Mouse (Mus musculus) limb, embryonic 15.5 days (tissue): ENCODE results near the gene Il18rap. TPM values are rescaled to one million over a fixed set of nuclear protein-coding genes. Genes with fewer than 3 reads are reported as not detected.
"Not testable (repeated sequence)": the region's sequence is repeated elsewhere in the genome, so short reads cannot be mapped to it uniquely, and the experiment has no call there.

ENCODE experiments used
- ATAC-seq: fragments of 200-750 bp; cut with Nextera tagmentation; 2 replicates; pipeline ENCODE4 v1.8.0; 2017; ENCODE audit warnings: low read depth, moderate TSS enrichment; ENCODE audit not compliant: insufficient number of reproducible peaks, low FRiP score, low TSS enrichment
- H3K27ac ChIP-seq: fragments of 300-500 bp; sonication (generic); 2 replicates; pipeline ENCODE4 v1.5.1; 2015; ENCODE audit warnings: moderate library complexity, mild to moderate bottlenecking, inconsistent platforms
- H3K27me3 ChIP-seq: fragments of 300-500 bp; sonication (generic); 2 replicates; pipeline ENCODE4 v1.6.1; 2015; ENCODE audit warnings: inconsistent platforms
- H3K36me3 ChIP-seq: fragments of 300-500 bp; sonication (generic); 2 replicates; pipeline ENCODE4 v1.6.1; 2015; ENCODE audit warnings: inconsistent platforms
- H3K4me1 ChIP-seq: fragments of 300-500 bp; sonication (generic); 2 replicates; pipeline ENCODE4 v1.6.1; 2015; ENCODE audit warnings: inconsistent platforms
- H3K4me2 ChIP-seq: fragments of 300-500 bp; sonication (generic); 2 replicates; pipeline ENCODE4 v1.6.1; 2015; ENCODE audit warnings: mild to moderate bottlenecking, inconsistent platforms
- H3K4me3 ChIP-seq: fragments of 300-500 bp; sonication (generic); 2 replicates; pipeline ENCODE4 v1.5.1; 2015; ENCODE audit warnings: mild to moderate bottlenecking, inconsistent platforms
- H3K9ac ChIP-seq: fragments of 300-500 bp; sonication (generic); 2 replicates; pipeline ENCODE4 v1.6.1; 2015; ENCODE audit warnings: inconsistent platforms
- H3K9me3 ChIP-seq: fragments of 300-500 bp; sonication (generic); 2 replicates; pipeline ENCODE4 v1.6.1; 2016; ENCODE audit warnings: inconsistent platforms
- WGBS: fragments of 180-500 bp; shearing (Covaris S2); methylation state at CpG from one replicate; pipeline ENCODE4 v1.1.7; 2015; 5-methylcytosine and 5-hydroxymethylcytosine counted together
- polyA plus RNA-seq: library from polyadenylated mRNA; unstranded; fragments of >200 nt; fragmentation: Nextera tagmentation; extraction: Ambion mirVana; gene quantifications from 2 replicates; pipeline ENCODE4 v1.2.1, GENCODE M21; 2015

Gene Il18rap
- polyA plus RNA-seq, 1 experiment from 2014 or later = 0.27 TPM

- WGBS = 62% methylated on average over 10 of the region's 10 CpGs
- no peak overlapping the region for H3K4me2 ChIP-seq
- no peaks in the 10 kb centered on the region for H3K4me1 ChIP-seq
- H3K36me3 ChIP-seq = no peaks in the 10 kb centered on the region
- no peak overlapping the region for H3K27ac ChIP-seq
- H3K9ac ChIP-seq = no peak overlapping the region
- no peaks in the 10 kb centered on the region for H3K9me3 ChIP-seq
- no peaks in the 10 kb centered on the region for H3K27me3 ChIP-seq
- ATAC-seq = no peak
- no peak overlapping the region for H3K4me3 ChIP-seq
Observed at GRCm38 (mm10) chr1:40547762-40548161, 32.6 kb downstream of the Il18rap start.

- H3K27ac ChIP-seq = no peak overlapping the region
- H3K4me2 ChIP-seq = no peak overlapping the region
- 74% methylated on average over 4 of the region's 4 CpGs for WGBS
- H3K36me3 ChIP-seq = no peaks in the 10 kb centered on the region
- H3K9me3 ChIP-seq = no peaks in the 10 kb centered on the region
- no peak overlapping the region for H3K9ac ChIP-seq
- no peak overlapping the region for H3K4me3 ChIP-seq
- H3K4me1 ChIP-seq = no peaks in the 10 kb centered on the region
- no peak for ATAC-seq
- H3K27me3 ChIP-seq = no peaks in the 10 kb centered on the region
Observed at GRCm38 (mm10) chr1:40569374-40569773, 54.2 kb downstream of the Il18rap start.

DNA sequence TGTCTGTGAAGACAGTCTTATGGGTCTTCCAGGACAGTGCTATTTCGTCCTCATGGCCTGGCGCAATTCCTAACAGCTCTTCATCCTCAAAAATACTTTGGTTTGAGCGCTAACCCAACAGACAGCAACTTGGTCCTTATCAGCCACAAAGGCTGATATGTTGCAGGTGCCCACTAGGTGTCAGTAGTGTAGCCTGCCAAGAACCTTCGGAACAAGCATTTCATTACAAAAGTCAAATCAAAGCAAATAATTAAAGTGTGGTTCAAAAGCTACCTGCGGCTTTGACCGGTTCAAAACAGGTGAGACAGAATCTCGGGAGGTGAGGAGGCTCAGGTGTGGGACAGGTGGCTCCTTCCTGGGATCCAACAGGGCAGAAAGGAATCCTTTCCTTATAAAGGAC, 64.6 kb downstream of the Il18rap start, which contains the start of gene Slc9a4:
Gene Slc9a4, plus strand, starts transcription at position 298 of the 400 bp plus-strand sequence.
- Histone ChIP-seq H3K4me2 (no peak within 1 kb of the TSS), H3K27me3 (0 out of 2 replicates have a peak, but pooled peaks cover 4% of the 10 kb centered on the region), H3K36me3 (no peaks in the 10 kb centered on the region), H3K9me3 (no peaks in the 10 kb centered on the region), H3K4me3 (no peak within 1 kb of the TSS), H3K4me1 (no peaks in the 10 kb centered on the region), H3K9ac (no peak within 1 kb of the TSS), H3K27ac (no peak within 1 kb of the TSS)
- ATAC-seq = no peak
- 13% methylated on average over 7 of the region's 7 CpGs for WGBS

DNA sequence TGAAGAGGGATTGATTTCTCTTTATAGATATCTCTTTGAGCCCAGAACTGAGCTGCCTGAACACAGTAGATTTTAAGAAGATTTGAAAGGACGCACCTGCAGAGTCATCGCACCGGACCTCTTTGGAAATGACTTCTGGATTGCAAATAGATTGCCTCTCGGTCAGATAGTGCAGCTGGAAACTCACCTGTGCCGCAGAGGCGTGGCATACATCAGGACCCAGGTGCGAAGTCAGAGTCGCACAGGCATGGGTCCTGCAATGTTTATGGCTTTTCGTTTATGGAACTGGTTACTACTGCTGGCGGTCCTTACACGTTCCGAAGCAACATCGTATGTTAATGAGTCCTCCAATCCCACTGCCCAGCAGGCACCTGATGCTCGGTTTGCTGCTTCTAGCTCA, 65.1 kb downstream of the Il18rap start:
- 57% methylated on average over 14 of the region's 14 CpGs for WGBS
- no peak overlapping the region for H3K4me3 ChIP-seq
- no peaks in the 10 kb centered on the region for H3K36me3 ChIP-seq
- 0 out of 2 replicates have a peak, but pooled peaks cover 4% of the 10 kb centered on the region for H3K27me3 ChIP-seq
- H3K27ac ChIP-seq = no peak overlapping the region
- H3K9me3 ChIP-seq = no peaks in the 10 kb centered on the region
- ATAC-seq = no peak
- no peak overlapping the region for H3K4me2 ChIP-seq
- no peak overlapping the region for H3K9ac ChIP-seq
- no peaks in the 10 kb centered on the region for H3K4me1 ChIP-seq

- Histone ChIP-seq H3K9ac (no peak overlapping the region), H3K27ac (no peak overlapping the region), H3K4me3 (no peak overlapping the region), H3K36me3 (no peaks in the 10 kb centered on the region), H3K4me2 (no peak overlapping the region), H3K27me3 (no peaks in the 10 kb centered on the region), H3K4me1 (no peaks in the 10 kb centered on the region), H3K9me3 (no peaks in the 10 kb centered on the region)
- WGBS = 61% methylated on average over 5 of the region's 5 CpGs
- no peak for ATAC-seq
Observed at GRCm38 (mm10) chr1:40586776-40587175, 71.6 kb downstream of the Il18rap start.

- Histone ChIP-seq H3K36me3 (no peaks in the 10 kb centered on the region), H3K9me3 (no peaks in the 10 kb centered on the region), H3K9ac (no peak overlapping the region), H3K27ac (no peak overlapping the region), H3K4me3 (no peak overlapping the region), H3K4me1 (no peaks in the 10 kb centered on the region), H3K27me3 (no peaks in the 10 kb centered on the region), H3K4me2 (no peak overlapping the region)
- ATAC-seq = no peak
- 80% methylated on average over 4 of the region's 4 CpGs for WGBS
Observed at GRCm38 (mm10) chr1:40590931-40591330, 75.8 kb downstream of the Il18rap start.

DNA sequence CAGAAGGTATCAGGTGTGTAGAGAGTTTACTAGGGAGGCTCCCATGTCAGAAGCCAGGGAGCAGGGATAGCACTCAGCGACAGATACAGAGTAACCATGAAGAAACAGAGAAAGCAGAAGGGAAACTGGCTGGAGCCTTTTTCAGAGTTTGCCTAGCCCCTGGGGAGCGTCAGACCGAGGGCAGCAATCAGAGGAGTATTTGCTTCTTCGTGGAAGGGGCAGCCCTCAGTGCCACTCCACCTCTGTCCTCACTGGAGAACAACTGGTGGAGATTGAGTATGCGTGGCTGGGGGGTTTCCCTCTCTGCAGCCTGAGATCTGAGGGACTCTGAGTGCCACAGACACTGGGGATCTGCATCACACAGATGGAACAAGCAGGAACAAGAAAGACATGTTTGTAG, 82.7 kb downstream of the Il18rap start:
- no peak overlapping the region for H3K4me3 ChIP-seq
- H3K9ac ChIP-seq = no peak overlapping the region
- no peak overlapping the region for H3K4me2 ChIP-seq
- H3K4me1 ChIP-seq = no peaks in the 10 kb centered on the region
- no peak overlapping the region for H3K27ac ChIP-seq
- H3K36me3 ChIP-seq = no peaks in the 10 kb centered on the region
- 70% methylated on average over 5 of the region's 5 CpGs for WGBS
- H3K27me3 ChIP-seq = no peaks in the 10 kb centered on the region
- no peaks in the 10 kb centered on the region for H3K9me3 ChIP-seq
- no peak for ATAC-seq

DNA sequence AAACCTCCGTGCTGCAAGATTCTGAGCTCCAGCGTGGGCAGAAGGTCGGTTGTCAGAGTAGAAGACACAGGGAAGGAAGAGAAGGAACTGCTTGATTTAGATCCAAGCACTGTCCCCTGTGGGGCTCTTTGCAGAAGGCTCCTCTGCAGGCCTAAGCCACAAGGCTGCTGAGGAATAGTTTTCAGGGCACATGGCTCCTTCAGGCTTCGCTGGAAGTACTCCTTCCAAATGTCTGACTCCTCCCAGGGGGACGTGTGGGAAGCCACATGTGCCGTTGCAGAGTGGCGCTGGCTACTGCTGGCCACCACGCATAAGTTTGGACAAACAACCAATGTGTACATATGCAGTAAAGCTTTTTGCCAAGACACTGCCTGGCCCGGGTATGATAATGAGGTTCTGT, 84.5 kb downstream of the Il18rap start:
- H3K9me3 ChIP-seq, H3K4me2 ChIP-seq, H3K27me3 ChIP-seq, ATAC-seq, H3K9ac ChIP-seq, H3K4me1 ChIP-seq, H3K4me3 ChIP-seq, H3K36me3 ChIP-seq, H3K27ac ChIP-seq: not testable (repeated sequence)
- WGBS = 80% methylated on average over 9 of the region's 9 CpGs

DNA sequence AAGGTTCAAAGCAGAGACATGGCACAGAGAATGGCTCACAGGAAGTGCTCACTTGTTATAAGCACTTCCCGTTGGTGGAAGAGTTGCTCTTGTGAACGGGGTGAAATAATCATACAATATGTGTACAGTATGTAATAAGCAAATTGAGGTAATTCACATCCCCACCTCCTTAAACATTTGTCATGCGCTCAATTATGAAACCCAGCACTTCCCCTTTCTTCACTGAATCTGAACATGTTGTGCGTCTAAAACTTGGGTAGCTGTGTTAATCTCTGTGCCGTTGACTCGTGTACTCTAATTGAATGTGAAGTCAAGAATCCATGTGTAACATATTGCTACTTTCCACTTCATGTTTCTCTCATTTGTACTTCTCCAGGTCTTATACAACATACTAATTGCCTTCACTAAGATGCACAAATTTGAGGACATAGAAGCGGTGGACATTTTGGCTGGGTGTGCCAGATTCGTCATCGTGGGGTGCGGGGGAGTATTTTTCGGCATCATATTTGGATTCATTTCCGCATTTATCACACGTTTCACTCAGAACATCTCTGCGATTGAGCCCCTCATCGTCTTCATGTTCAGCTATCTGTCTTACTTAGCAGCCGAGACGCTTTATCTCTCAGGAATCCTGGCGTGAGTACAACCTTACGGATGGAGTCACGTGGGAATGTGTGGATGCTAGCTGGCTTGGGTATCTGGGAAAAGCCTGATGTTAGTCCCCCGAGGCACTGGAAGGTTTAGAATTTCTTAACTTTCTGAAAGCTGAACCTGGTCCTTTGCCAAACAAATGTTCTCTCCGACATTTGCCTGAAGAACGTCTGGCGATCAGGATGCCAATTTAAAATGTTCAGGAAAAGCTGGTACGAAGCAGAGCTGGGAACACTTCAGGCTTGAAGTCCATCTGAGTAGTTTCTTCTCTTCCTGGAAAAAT, 85.5 kb downstream of the Il18rap start:
- Histone ChIP-seq H3K27ac (no peak overlapping the region), H3K4me1 (no peaks in the 10 kb centered on the region), H3K9ac (no peak overlapping the region), H3K4me3 (no peak overlapping the region), H3K9me3 (no peaks in the 10 kb centered on the region), H3K27me3 (no peaks in the 10 kb centered on the region), H3K36me3 (no peaks in the 10 kb centered on the region), H3K4me2 (no peak overlapping the region)
- ATAC-seq = no peak
- WGBS = 63% methylated on average over 25 of the region's 25 CpGs

Other genes starting within 250 kb of the Il18rap start
- gene Il1rl2, start 190.8 kb upstream of the Il18rap start, polyA plus RNA-seq = 9.7 and 10.1 TPM in 2 replicates
- 5.3 and 6.9 TPM in 2 replicates for gene Il1rl1, start 85.8 kb upstream of the Il18rap start, polyA plus RNA-seq
- gene Il18r1, start 49.8 kb upstream of the Il18rap start, polyA plus RNA-seq = 0.41 and 0.65 TPM in 2 replicates
- 0.11 TPM in 1 of 2 replicates, not detected in the other for gene Slc9a4, start 64.7 kb downstream of the Il18rap start, polyA plus RNA-seq
- 0.56 and 1.2 TPM in 2 replicates for gene Slc9a2, start 165.2 kb downstream of the Il18rap start, polyA plus RNA-seq